Mouse (Mus musculus) Muller cell, postnatal 12 days (primary cell): ENCODE results near the gene Gbp4.
A peak's percentile ranks its signal among the peaks of the same experiment; 100 is the strongest.
"Not testable (repeated sequence)": the region's sequence is repeated elsewhere in the genome, so short reads cannot be mapped to it uniquely, and the experiment has no call there.

Source experiments
- DNase-seq: peaks from one replicate; pipeline ENCODE4 v3.0.0-alpha.2; 2015; ENCODE audit errors: inconsistent ontology term

The Gbp4 gene

GRCm38 (mm10) chr5:105139409-105140088 is at the start of gene Gbp4, which contains the start of the genes Gbp9 and Gbp8:
TSS of gene Gbp4 (minus strand) at chr5:105139586.
TSS of gene Gbp9 (minus strand) at chr5:105139539.
TSS of gene Gbp8 (minus strand) at chr5:105139540.
- not testable (repeated sequence) for DNase-seq

- no peak for DNase-seq
Measured at GRCm38 (mm10) chr5:105181446-105181845, 42.1 kb upstream of the Gbp4 start.

GRCm38 (mm10) chr5:105156582-105156981 is 17.2 kb upstream of the Gbp4 start:
- DNase-seq = no peak

GRCm38 (mm10) chr5:105154049-105154448 is 14.7 kb upstream of the Gbp4 start:
- DNase-seq = peak; percentile 82

- DNase-seq = not testable (repeated sequence)
Measured at GRCm38 (mm10) chr5:105148062-105148461, 8.7 kb upstream of the Gbp4 start.

GRCm38 (mm10) chr5:105146447-105146846 is 7.1 kb upstream of the Gbp4 start:
- no peak for DNase-seq

- not testable (repeated sequence) for DNase-seq
Measured at GRCm38 (mm10) chr5:105145731-105146130, 6.3 kb upstream of the Gbp4 start.

- DNase-seq = not testable (repeated sequence)
Measured at GRCm38 (mm10) chr5:105140089-105140810, 864 bp upstream of the Gbp4 start.

GRCm38 (mm10) chr5:105138906-105139305 is 480 bp downstream of the Gbp4 start:
- DNase-seq = no peak

- DNase-seq = peak; percentile 70
Measured at GRCm38 (mm10) chr5:105136706-105137304, 2.6 kb downstream of the Gbp4 start.

GRCm38 (mm10) chr5:105121731-105122130 is 17.7 kb downstream of the Gbp4 start:
- not testable (repeated sequence) for DNase-seq

GRCm38 (mm10) chr5:105115740-105116139 is 23.6 kb downstream of the Gbp4 start:
- DNase-seq = no peak

- DNase-seq = no peak
Measured at GRCm38 (mm10) chr5:105114696-105115095, 24.7 kb downstream of the Gbp4 start.

- DNase-seq = no peak
Measured at GRCm38 (mm10) chr5:105113656-105114055, 25.7 kb downstream of the Gbp4 start.

GRCm38 (mm10) chr5:105110271-105110852 is 29.0 kb downstream of the Gbp4 start:
- peak; percentile 60 for DNase-seq

GRCm38 (mm10) chr5:105109775-105110174 is 29.6 kb downstream of the Gbp4 start:
- peak; percentile 4 for DNase-seq

- DNase-seq = not testable (repeated sequence)
Measured at GRCm38 (mm10) chr5:105105689-105106088, 33.7 kb downstream of the Gbp4 start.

GRCm38 (mm10) chr5:105081900-105082299 is 57.5 kb downstream of the Gbp4 start:
- no peak for DNase-seq

GRCm38 (mm10) chr5:105068356-105068755 is 71.0 kb downstream of the Gbp4 start:
- not testable (repeated sequence) for DNase-seq
